Mouse (Mus musculus) kidney, postnatal 0 days (tissue): Measurements from ENCODE around the gene Hirip3. TPM values are rescaled to one million over a fixed set of nuclear protein-coding genes. Genes with fewer than 3 reads are reported as not detected.

Experiments
- ATAC-seq: fragments of 200-750 bp; cut with Nextera tagmentation; replicated peaks from 2 replicates; pipeline ENCODE4 v1.8.0; 2017; ENCODE audit warnings: low read depth, moderate number of reproducible peaks, moderate TSS enrichment, moderate library complexity; ENCODE audit not compliant: low FRiP score
- DNase-seq: peaks from one replicate; pipeline ENCODE4 v3.0.0-alpha.2; 2016; ENCODE audit warnings: low spot score
- H3K27ac ChIP-seq: fragments of 300-500 bp; sonication (generic); 2 replicates; pipeline ENCODE4 v1.5.1; 2014; ENCODE audit warnings: mild to moderate bottlenecking
- H3K27me3 ChIP-seq: fragments of 300-500 bp; sonication (generic); 2 replicates; pipeline ENCODE4 v1.6.1; 2014; ENCODE audit warnings: low read length, mixed read lengths; ENCODE audit not compliant: insufficient read depth
- H3K36me3 ChIP-seq: fragments of 300-500 bp; sonication (generic); 2 replicates; pipeline ENCODE4 v1.6.1; 2014; ENCODE audit warnings: low read length, mixed read lengths; ENCODE audit not compliant: insufficient read depth
- H3K4me1 ChIP-seq: fragments of 300-500 bp; sonication (generic); replicated peaks from 2 replicates; pipeline ENCODE4 v1.6.1; 2014; ENCODE audit warnings: antibody characterized with exemption, low read length, mixed read lengths; ENCODE audit not compliant: insufficient read depth
- H3K4me2 ChIP-seq: fragments of 300-500 bp; sonication (generic); 2 replicates; pipeline ENCODE4 v1.6.1; 2014; ENCODE audit warnings: mild to moderate bottlenecking, low read length, moderate library complexity, mixed read lengths
- H3K4me3 ChIP-seq: fragments of 300-500 bp; sonication (generic); replicated peaks from 2 replicates; pipeline ENCODE4 v1.5.1; 2014; ENCODE audit warnings: low read depth, low read length
- H3K9ac ChIP-seq: fragments of 300-500 bp; sonication (generic); 2 replicates; pipeline ENCODE4 v1.6.1; 2014; ENCODE audit warnings: low read depth, low read length
- H3K9me3 ChIP-seq: fragments of 300-500 bp; sonication (generic); replicated peaks from 2 replicates; pipeline ENCODE4 v1.6.1; 2016; ENCODE audit warnings: low read length, inconsistent platforms, mixed read lengths
- CTCF ChIP-seq: IDR thresholded peaks from 2 replicates; pipeline ENCODE4 v1.5.1; 2016; ENCODE audit warnings: antibody characterized with exemption, low read depth, mild to moderate bottlenecking, moderate library complexity
- WGBS: fragments of 180-500 bp; shearing (Covaris S2); extraction: QIAGEN DNeasy Blood & Tissue Kit; methylation state at CpG from one replicate; pipeline ENCODE4 v1.1.7; 2014; 5-methylcytosine and 5-hydroxymethylcytosine counted together
- polyA plus RNA-seq: library from polyadenylated mRNA; unstranded; fragments of >200 nt; fragmentation: Nextera tagmentation; extraction: Ambion mirVana; gene quantifications from 2 replicates; pipeline ENCODE4 v1.2.1, GENCODE M21; 2015

The Hirip3 gene
- polyA plus RNA-seq, 1 experiment from 2014 or later = 16.3 TPM

GRCm38 (mm10) chr7:126914844-126915243, 53.1 kb downstream of the Hirip3 start:
- ATAC-seq (no peak), DNase-seq (no peak)
- Histone ChIP-seq H3K9ac (no peak overlapping the region), H3K36me3 (no peaks in the 10 kb centered on the region), H3K9me3 (no peaks in the 10 kb centered on the region), H3K4me2 (no peak overlapping the region), H3K27ac (no peak overlapping the region), H3K4me3 (no peak overlapping the region), H3K4me1 (no peaks in the 10 kb centered on the region), H3K27me3 (no peaks in the 10 kb centered on the region)
- WGBS = 93% methylated on average over 3 of the region's 3 CpGs
- TF ChIP-seq CTCF = no peak

Other genes with a start within 250 kb of the Hirip3 start
- 24.5 and 24.8 TPM in 2 replicates for gene Nupr1, start 231.1 kb upstream of the Hirip3 start, polyA plus RNA-seq
- gene Sgf29, start 212.7 kb upstream of the Hirip3 start, polyA plus RNA-seq = 37.8 and 38.6 TPM in 2 replicates
- 13.4 and 17.3 TPM in 2 replicates for gene Sult1a1, start 185.5 kb upstream of the Hirip3 start, polyA plus RNA-seq
- gene Bola2, start 166.6 kb upstream of the Hirip3 start, polyA plus RNA-seq = 140 and 145 TPM in 2 replicates
- 7.1 and 9.0 TPM in 2 replicates for gene Slx1b, start 166.2 kb upstream of the Hirip3 start, polyA plus RNA-seq
- 13.1 and 14.6 TPM in 2 replicates for gene Coro1a, start 154.2 kb upstream of the Hirip3 start, polyA plus RNA-seq
- 63.0 and 66.1 TPM in 2 replicates for gene Mapk3, start 102.4 kb upstream of the Hirip3 start, polyA plus RNA-seq
- 3.7 and 6.4 TPM in 2 replicates for gene Gdpd3, start 95.6 kb upstream of the Hirip3 start, polyA plus RNA-seq
- 158 and 188 TPM in 2 replicates for gene Ypel3, start 85.0 kb upstream of the Hirip3 start, polyA plus RNA-seq
- gene Tbx6, start 80.5 kb upstream of the Hirip3 start, polyA plus RNA-seq = 0.21 and 0.26 TPM in 2 replicates
- 189 and 192 TPM in 2 replicates for gene Ppp4c, start 69.5 kb upstream of the Hirip3 start, polyA plus RNA-seq
- gene Fam57b, start 64.3 kb upstream of the Hirip3 start, polyA plus RNA-seq = 0.11 and 0.14 TPM in 2 replicates
- 0.37 TPM in 1 of 2 replicates, not detected in the other for gene 4930451I11Rik, start 30.3 kb upstream of the Hirip3 start, polyA plus RNA-seq
- 7.6 and 7.7 TPM in 2 replicates for gene Doc2a, start 14.6 kb upstream of the Hirip3 start, polyA plus RNA-seq
- 67.1 and 68.7 TPM in 2 replicates for gene Ino80e, start 405 bp downstream of the Hirip3 start, polyA plus RNA-seq
- 26.2 and 30.0 TPM in 2 replicates for gene Taok2, start 22.7 kb downstream of the Hirip3 start, polyA plus RNA-seq
- 48.6 and 51.9 TPM in 2 replicates for gene Tmem219, start 60.9 kb downstream of the Hirip3 start, polyA plus RNA-seq
- 15.7 and 17.3 TPM in 2 replicates for gene Kctd13, start 66.9 kb downstream of the Hirip3 start, polyA plus RNA-seq
- gene Asphd1, start 87.6 kb downstream of the Hirip3 start, polyA plus RNA-seq = 0.13 TPM in 1 of 2 replicates, not detected in the other
- 1.2 and 1.7 TPM in 2 replicates for gene Sez6l2, start 88.6 kb downstream of the Hirip3 start, polyA plus RNA-seq
- 118 and 120 TPM in 2 replicates for gene Cdipt, start 113.9 kb downstream of the Hirip3 start, polyA plus RNA-seq
- gene Cdiptos, start 114.1 kb downstream of the Hirip3 start, polyA plus RNA-seq = 1.6 and 2.8 TPM in 2 replicates
- 27.5 and 28.9 TPM in 2 replicates for gene Mvp, start 152.6 kb downstream of the Hirip3 start, polyA plus RNA-seq
- gene Pagr1b, start 154.5 kb downstream of the Hirip3 start, polyA plus RNA-seq = 0.21 and 0.65 TPM in 2 replicates
- 19.4 and 25.0 TPM in 2 replicates for gene Pagr1a, start 155.4 kb downstream of the Hirip3 start, polyA plus RNA-seq
- 44.2 and 53.8 TPM in 2 replicates for gene Gm42742, start 159.1 kb downstream of the Hirip3 start, polyA plus RNA-seq
- gene Prrt2, start 159.2 kb downstream of the Hirip3 start, polyA plus RNA-seq = 2.5 and 2.7 TPM in 2 replicates
- gene Maz, start 165.1 kb downstream of the Hirip3 start, polyA plus RNA-seq = 50.3 and 58.7 TPM in 2 replicates
- gene Kif22, start 180.5 kb downstream of the Hirip3 start, polyA plus RNA-seq = 51.7 and 57.2 TPM in 2 replicates
- gene Zg16, start 225.4 kb downstream of the Hirip3 start, polyA plus RNA-seq = not detected in 2 replicates
- 4.0 and 4.3 TPM in 2 replicates for gene AI467606, start 229.4 kb downstream of the Hirip3 start, polyA plus RNA-seq